Mouse (Mus musculus) liver, embryonic 14.5 days (tissue): ENCODE measurements around the gene Wfdc16. TPM values are rescaled to one million over a fixed set of nuclear protein-coding genes. Genes with fewer than 3 reads are reported as not detected.

Source experiments
- ATAC-seq: fragments of 200-750 bp; cut with Nextera tagmentation; 2 replicates; pipeline ENCODE4 v1.8.0; 2017; ENCODE audit warnings: moderate number of reproducible peaks, mild to moderate bottlenecking, moderate library complexity; ENCODE audit not compliant: insufficient read depth
- DNase-seq, 3 experiments: peaks; one replicate each; pipeline ENCODE4 v3.0.0-alpha.2; 2012 to 2013; ENCODE audit warnings: low read depth in 3 of 3, low spot score in 3 of 3
- H3K27ac ChIP-seq: fragments of 300-500 bp; sonication (generic); 2 replicates; pipeline ENCODE4 v1.5.1; 2014; ENCODE audit warnings: moderate library complexity, mild to moderate bottlenecking, control low read depth, inconsistent platforms
- H3K27me3 ChIP-seq: fragments of 300-500 bp; sonication (generic); 2 replicates; pipeline ENCODE4 v1.6.1; 2014; ENCODE audit warnings: mild to moderate bottlenecking, low read length, moderate library complexity; ENCODE audit not compliant: control insufficient read depth, insufficient read depth
- H3K36me3 ChIP-seq: fragments of 300-500 bp; sonication (generic); replicated peaks from 2 replicates; pipeline ENCODE4 v1.6.1; 2014; ENCODE audit warnings: low read depth; ENCODE audit not compliant: control insufficient read depth, insufficient read depth
- H3K4me1 ChIP-seq, 2 experiments: fragments of 200-500 bp in 1 of 2; fragments of 300-500 bp in 1 of 2; sonication (generic) in 1 of 2; replicated peaks; 2 replicates each; pipeline ENCODE4 v1.6.1; 2012 to 2014; ENCODE audit warnings: antibody characterized with exemption in 1 of 2, inconsistent platforms in 1 of 2, low read length in 1 of 2; ENCODE audit not compliant: control insufficient read depth in 2 of 2, insufficient read depth in 2 of 2
- H3K4me2 ChIP-seq: fragments of 300-500 bp; sonication (generic); 2 replicates; pipeline ENCODE4 v1.6.1; 2014; ENCODE audit warnings: low read depth, mild to moderate bottlenecking, control low read depth, moderate library complexity
- H3K4me3 ChIP-seq, 2 experiments: fragments of 200-500 bp in 1 of 2; fragments of 300-500 bp in 1 of 2; sonication (generic) in 1 of 2; 2 replicates each; pipeline ENCODE4 v1.5.1; 2012 to 2014; ENCODE audit warnings: low read depth in 2 of 2, low read length in 2 of 2, mild to moderate bottlenecking in 2 of 2, control low read depth in 1 of 2, inconsistent platforms in 1 of 2, moderate library complexity in 1 of 2; ENCODE audit not compliant: insufficient read depth in 1 of 2
- H3K9ac ChIP-seq: fragments of 300-500 bp; sonication (generic); replicated peaks from 2 replicates; pipeline ENCODE4 v1.6.1; 2014; ENCODE audit warnings: mild to moderate bottlenecking, control low read depth, moderate library complexity
- H3K9me3 ChIP-seq: fragments of 300-500 bp; sonication (generic); 2 replicates; pipeline ENCODE4 v1.6.1; 2016; ENCODE audit warnings: low read length, mixed read lengths; ENCODE audit not compliant: control insufficient read depth
- CTCF ChIP-seq: IDR thresholded peaks from 2 replicates; pipeline ENCODE4 v1.5.1; 2016; ENCODE audit warnings: antibody characterized with exemption, low read depth, control low read depth
- EP300 ChIP-seq: IDR thresholded peaks from 2 replicates; pipeline ENCODE4 v1.6.1; 2016; ENCODE audit warnings: antibody characterized with exemption, low read depth
- WGBS: fragments of 180-500 bp; shearing (Covaris S2); extraction: QIAGEN DNeasy Blood & Tissue Kit; methylation state at CpG from one replicate; pipeline ENCODE4 v1.1.7; 2014; ENCODE audit not compliant: insufficient replicate concordance; 5-methylcytosine and 5-hydroxymethylcytosine counted together
- polyA plus RNA-seq, 2 experiments: library from polyadenylated mRNA; depleted of rRNA in 1 of 2; stranded (reverse) in 1 of 2; unstranded in 1 of 2; fragments of >200 nt; fragmentation: Nextera tagmentation in 1 of 2; extraction: Ambion mirVana in 1 of 2; gene quantifications; 2 replicates each; pipeline versions ENCODE4 v1.2.1 to v1.2.3; 2012 to 2014

Gene Wfdc16
- polyA plus RNA-seq, 2 experiments = not detected

DNA sequence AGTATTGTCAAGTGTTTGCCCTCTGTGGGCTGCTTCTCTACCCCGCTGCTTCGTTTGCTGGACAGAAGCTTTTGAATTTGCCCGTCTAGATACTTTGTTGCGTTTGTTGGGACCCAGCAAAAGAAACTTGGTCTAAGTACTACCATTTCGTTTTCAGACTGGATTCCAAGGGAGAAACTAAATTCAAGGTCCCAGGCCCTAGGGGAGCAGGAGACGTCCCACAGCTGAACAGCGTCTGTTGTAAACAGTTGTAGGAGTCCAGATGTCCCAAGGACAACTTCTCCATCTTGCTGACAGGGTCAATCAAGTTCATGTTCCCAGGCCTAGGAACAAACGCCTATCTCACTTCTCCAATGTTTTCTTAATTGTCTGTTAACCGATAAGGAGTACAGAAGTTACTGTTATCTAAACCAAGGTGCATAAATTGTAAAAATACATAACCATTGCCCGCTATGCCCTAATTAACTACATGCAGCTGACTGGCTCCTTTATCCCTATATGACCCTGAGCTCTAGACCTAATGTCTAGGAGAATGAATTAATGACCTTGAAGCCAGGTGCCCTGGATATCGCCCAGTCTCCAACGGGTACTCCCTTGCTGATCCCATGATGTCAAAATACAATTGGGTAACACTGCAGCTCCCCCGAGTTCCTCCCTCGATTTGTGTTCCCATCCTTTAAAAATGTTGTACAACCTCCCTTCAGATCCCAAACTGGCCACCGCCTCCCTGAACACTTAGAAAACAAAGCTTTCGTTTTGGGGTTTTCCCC lies 38.5 kb upstream of the Wfdc16 start:
- ATAC-seq (no peak), DNase-seq (no peak)
- Histone ChIP-seq H3K4me1 (peaks cover 0 to 2% of the 10 kb centered on the region in 2 experiments; a peak in 2 of 4 replicates), H3K4me2 (no peak overlapping the region), H3K36me3 (no peaks in the 10 kb centered on the region), H3K9me3 (no peaks in the 10 kb centered on the region), H3K9ac (no peak overlapping the region), H3K27ac (no peak overlapping the region), H3K4me3 (no peak overlapping the region), H3K27me3 (no peaks in the 10 kb centered on the region)
- no peak for TF ChIP-seq CTCF
- TF ChIP-seq EP300 = no peak
- WGBS = 65% methylated on average over 16 of the region's 16 CpGs

DNA sequence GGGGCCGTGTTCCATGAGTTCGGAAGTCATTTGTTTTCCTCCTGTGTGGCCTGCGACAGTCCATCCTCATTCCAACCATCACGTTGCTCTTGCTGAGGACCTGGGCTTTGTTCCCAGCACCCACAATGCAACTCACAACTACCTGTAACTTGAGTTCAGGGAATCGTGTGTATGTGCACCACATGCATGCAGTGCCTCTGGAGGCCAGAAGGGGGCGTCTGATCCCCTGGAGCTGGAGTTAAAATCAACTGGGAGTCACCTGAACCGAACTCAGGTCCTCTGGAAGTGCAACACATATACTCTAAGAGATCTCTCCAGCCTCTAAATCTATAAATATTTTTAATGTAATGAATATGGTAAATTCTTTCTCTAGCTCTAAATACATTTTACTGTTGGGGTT lies 37.5 kb upstream of the Wfdc16 start:
- TF ChIP-seq EP300 (no peak), CTCF (peak; percentile 70)

DNA sequence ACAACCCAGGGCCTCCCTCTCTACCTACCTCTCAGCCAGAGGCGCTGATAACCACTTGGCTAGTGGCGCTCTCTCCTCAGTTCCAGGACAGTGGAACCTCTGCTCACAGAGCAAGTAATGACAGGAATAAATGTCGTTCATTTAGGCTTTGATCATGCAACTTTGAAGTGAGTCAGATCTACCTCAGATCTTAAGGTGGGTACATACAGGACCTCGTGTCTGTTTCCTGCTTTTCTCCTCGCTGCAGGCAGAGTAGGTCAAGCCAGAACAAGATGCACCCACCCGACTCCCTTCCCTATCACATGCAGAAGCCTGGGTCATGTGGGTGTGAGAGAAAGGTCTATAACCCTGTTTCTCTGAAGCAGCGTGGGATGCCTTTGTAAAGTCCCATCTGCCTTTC lies 35.4 kb upstream of the Wfdc16 start, which contains the start of gene Wfdc11:
TSS of gene Wfdc11 (minus strand) at position 101 of the 400 bp plus-strand sequence.
- no peaks in the 10 kb centered on the region for H3K9me3 ChIP-seq
- H3K27me3 ChIP-seq = no peaks in the 10 kb centered on the region
- H3K4me3 ChIP-seq = no peak within 1 kb of the TSS
- ATAC-seq (no peak), DNase-seq (no peak)
- no peaks in the 10 kb centered on the region for H3K4me1 ChIP-seq
- H3K27ac ChIP-seq = no peak within 1 kb of the TSS
- TF ChIP-seq EP300 (no peak), CTCF (no peak)
- no peaks in the 10 kb centered on the region for H3K36me3 ChIP-seq
- no peak within 1 kb of the TSS for H3K9ac ChIP-seq
- H3K4me2 ChIP-seq = no peak within 1 kb of the TSS
- 46% methylated on average over 7 of the region's 7 CpGs for WGBS

More for the DNA sequence above, 37.5 kb upstream of the Wfdc16 start:
- no peak overlapping the region for H3K4me3 ChIP-seq
- no peak overlapping the region for H3K27ac ChIP-seq
- H3K36me3 ChIP-seq = no peaks in the 10 kb centered on the region
- H3K9me3 ChIP-seq = no peaks in the 10 kb centered on the region
- no peak for ATAC-seq
- H3K9ac ChIP-seq = no peak overlapping the region
- H3K4me1 ChIP-seq = peaks cover 0 to 2% of the 10 kb centered on the region in 2 experiments; a peak in 2 of 4 replicates
- no peak for DNase-seq
- no peak overlapping the region for H3K4me2 ChIP-seq
- WGBS = 66% methylated on average over 7 of the region's 7 CpGs
- H3K27me3 ChIP-seq = no peaks in the 10 kb centered on the region

DNA sequence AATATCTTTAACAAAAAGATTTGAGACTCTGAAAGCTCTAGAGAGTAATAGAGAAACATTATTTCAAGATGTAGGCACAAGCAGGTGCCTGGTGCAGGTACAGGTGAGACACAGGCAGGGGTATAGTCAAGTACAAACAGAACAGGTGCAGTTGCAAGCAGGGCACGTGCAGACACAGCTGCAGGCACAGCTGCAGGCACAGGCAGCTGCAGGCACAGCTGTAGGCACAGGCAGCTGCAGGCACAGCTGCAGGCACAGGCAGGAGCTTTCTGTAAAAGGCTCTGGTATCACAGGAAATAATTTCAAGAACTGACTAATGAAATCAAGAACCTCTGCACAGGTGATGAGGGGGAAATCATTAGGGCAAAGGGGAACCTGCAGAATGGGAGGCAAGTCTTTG lies 32.3 kb upstream of the Wfdc16 start:
- Histone ChIP-seq H3K4me1 (no peaks in the 10 kb centered on the region), H3K9ac (no peak overlapping the region), H3K4me3 (no peak overlapping the region), H3K4me2 (no peak overlapping the region), H3K27ac (no peak overlapping the region), H3K9me3 (no peaks in the 10 kb centered on the region), H3K27me3 (no peaks in the 10 kb centered on the region), H3K36me3 (no peaks in the 10 kb centered on the region)
- no peak for DNase-seq
- 19% methylated on average over 1 of the region's 1 CpGs for WGBS
- ATAC-seq = no peak
- TF ChIP-seq EP300 (no peak), CTCF (no peak)

DNA sequence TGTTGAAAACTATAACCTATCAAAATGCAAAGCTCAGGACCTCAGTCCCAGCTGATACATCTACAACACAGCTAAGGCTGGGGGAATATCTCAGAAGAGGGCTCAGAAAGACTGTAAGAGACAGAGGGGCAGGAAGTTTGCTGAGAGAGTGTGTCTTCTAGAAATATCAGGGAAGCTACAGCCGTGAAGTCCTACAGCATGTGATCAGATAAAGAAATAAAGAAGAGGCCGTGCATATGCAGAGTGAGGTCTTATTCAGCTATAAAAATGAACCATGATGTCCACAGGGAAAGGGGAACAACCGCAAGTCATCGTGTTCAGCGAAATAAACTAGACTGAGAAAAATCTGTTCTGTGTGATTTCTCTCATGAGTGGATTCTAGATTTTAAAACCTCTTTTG lies 31.7 kb upstream of the Wfdc16 start:
- Histone ChIP-seq H3K9ac (no peak overlapping the region), H3K4me2 (no peak overlapping the region), H3K9me3 (no peaks in the 10 kb centered on the region), H3K27me3 (no peaks in the 10 kb centered on the region), H3K27ac (no peak overlapping the region), H3K4me3 (no peak overlapping the region), H3K4me1 (no peaks in the 10 kb centered on the region), H3K36me3 (no peaks in the 10 kb centered on the region)
- TF ChIP-seq EP300 (no peak), CTCF (no peak)
- ATAC-seq = no peak
- DNase-seq = no peak
- WGBS = 52% methylated on average over 5 of the region's 5 CpGs
